Mouse (Mus musculus) skeletal muscle tissue, adult 2 months (tissue): Measurements from ENCODE around the gene Lmf1.

Source experiments
- DNase-seq: peaks from one replicate; pipeline ENCODE4 v3.0.0-alpha.2; 2012; ENCODE audit warnings: low read depth, low spot score

Gene Lmf1

DNA sequence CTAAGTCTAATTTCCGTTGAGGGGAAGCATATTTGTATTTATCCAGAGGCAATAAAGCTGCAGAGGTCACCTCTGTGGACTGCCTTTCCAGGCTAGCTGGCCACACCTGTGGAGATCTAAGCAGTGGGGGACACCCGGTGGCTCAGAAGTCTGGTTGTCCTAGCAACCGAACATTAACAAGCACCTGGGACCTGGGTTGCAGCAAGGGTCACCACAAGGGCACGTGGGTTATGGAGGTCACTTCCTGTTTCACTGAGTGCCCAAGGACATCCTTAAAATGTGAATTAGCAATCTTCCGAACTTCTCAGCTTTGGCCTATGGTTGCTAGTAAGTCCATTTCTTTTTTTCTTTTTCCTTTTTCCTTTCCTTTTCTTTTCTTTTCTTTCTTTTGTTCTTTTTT, 25.3 kb downstream of the Lmf1 start:
- no peak for DNase-seq

GRCm38 (mm10) chr17:25608137-25608785, 29.4 kb downstream of the Lmf1 start:
- DNase-seq = no peak

- DNase-seq = no peak
Measured at GRCm38 (mm10) chr17:25608821-25609505, 30.1 kb downstream of the Lmf1 start.

GRCm38 (mm10) chr17:25609506-25609828, 30.6 kb downstream of the Lmf1 start:
- DNase-seq = no peak

- DNase-seq = no peak
Measured at GRCm38 (mm10) chr17:25610151-25610550, 31.3 kb downstream of the Lmf1 start.

DNA sequence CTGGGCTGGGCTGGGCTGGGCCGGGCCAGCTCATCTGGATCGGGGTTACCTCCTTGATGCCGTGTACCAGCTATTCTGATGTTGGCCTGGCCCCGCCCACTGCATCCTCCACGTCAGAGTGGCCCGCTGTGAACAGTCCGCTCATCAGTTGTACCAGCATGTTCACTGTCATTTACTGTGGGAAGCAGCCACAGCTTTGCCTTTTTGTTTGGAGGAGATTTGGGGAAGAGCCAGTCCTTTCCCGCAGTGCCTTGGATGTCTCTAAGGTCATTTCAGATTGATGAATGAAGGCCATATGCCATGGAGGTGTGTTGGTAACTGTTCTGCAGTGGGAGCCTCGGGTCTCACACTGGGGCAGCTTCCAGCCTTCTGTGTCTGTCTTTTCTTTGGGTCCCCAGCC, 33.7 kb downstream of the Lmf1 start:
- DNase-seq = no peak

DNA sequence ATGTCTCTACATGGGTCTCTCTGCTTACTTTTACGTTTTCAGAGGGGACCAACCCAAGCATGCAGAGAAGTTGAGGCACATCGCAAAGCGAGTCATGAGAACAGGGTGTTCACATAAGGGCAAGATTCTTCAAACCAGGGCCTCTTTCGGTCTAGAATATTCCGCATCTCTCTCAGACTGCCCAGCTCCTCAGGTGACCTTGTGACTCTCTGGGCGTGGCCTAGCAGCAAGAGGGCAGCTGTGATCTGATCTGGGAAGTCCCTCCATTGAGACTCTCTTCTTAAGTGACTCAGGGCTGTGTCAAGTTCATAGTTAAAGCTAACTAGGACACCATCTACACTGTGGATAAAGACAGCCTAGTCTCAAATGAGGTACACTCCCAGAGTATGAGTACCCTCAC, 34.4 kb downstream of the Lmf1 start:
- no peak for DNase-seq

DNA sequence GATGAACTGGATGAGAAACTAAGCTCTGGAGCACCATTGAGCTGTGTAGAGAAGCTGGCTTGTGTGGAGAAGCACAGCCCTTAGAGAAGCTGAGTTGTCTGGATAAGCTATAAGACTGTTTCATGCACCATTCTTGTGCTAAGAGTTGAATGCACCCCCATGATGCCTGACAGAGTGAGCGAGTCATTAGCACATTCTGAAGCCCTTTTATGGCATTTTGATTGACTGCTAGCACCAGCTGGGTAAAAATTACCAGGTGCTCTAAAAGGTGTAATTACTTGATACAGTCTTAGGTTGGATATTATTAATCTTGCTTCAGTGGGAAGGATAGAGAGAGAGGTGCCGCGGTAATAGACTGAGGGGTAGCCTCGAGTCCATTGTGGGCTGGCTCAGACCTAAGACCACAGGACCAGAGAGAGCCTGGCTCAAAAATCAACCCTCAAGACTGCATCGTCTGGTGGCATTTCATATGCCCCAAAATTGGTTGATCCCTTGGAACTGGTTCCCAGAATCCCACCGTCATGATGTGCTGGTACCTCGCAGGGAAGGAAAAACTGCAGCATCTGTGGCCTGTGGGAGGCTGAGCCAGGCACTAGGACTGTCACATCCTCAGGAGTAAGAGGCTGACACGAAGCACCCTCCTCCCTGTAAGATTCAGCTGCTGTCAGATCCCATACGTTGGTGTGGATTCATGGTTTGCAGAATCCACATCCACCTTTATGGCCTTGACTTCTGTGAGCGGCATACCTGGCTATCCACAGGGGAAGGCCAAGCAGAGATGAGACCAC, 36.0 kb downstream of the Lmf1 start:
- DNase-seq = no peak

DNA sequence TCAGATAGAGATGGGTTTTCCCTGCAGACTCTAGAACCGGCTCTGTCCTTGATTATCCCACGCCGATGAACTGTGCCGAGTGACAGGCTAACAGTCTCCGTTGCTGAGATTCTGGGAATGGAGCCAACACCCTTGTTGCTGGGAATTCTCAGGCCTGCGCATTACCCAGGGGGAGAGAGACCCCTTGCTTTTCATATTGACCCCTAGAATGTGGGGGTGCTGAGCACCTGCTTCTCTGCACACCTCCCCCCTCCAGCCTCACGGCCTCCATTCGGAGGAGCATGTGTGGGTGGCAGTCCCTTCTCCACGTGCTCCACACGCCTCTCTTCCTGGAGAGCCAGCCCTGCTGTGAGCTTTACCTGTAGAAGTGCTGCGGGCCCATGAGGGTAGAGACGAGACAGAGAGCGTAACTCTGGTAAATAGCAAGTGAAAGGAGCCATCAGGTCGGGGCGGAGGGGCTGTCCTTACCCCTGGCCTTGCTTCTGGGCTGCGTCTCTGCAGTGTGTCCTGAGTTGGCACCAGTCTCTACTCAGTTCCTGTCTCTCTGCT, 39.7 kb downstream of the Lmf1 start:
- no peak for DNase-seq

DNA sequence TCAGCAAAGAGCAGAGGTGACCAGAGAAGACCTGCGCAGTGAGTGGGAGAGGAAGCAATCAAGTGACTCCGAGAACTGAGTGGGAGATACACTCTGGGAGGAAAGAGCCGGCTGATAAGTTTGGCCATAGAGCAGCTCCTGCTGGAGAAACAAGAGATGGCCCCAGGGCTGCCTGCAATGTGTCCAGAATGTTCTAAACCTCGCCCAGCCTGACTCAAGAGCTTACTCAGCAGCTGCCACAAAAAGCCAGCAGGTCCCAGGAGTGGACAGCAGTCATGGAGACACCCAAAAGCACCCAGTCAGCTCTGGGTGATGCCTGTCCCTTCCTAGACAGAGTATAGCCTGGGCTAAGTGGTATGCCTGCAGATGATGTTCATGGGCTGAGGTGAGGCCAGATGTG, 44.6 kb downstream of the Lmf1 start:
- peak; percentile 20 for DNase-seq

- no peak for DNase-seq
Measured at GRCm38 (mm10) chr17:25623935-25624334, 45.0 kb downstream of the Lmf1 start.

DNA sequence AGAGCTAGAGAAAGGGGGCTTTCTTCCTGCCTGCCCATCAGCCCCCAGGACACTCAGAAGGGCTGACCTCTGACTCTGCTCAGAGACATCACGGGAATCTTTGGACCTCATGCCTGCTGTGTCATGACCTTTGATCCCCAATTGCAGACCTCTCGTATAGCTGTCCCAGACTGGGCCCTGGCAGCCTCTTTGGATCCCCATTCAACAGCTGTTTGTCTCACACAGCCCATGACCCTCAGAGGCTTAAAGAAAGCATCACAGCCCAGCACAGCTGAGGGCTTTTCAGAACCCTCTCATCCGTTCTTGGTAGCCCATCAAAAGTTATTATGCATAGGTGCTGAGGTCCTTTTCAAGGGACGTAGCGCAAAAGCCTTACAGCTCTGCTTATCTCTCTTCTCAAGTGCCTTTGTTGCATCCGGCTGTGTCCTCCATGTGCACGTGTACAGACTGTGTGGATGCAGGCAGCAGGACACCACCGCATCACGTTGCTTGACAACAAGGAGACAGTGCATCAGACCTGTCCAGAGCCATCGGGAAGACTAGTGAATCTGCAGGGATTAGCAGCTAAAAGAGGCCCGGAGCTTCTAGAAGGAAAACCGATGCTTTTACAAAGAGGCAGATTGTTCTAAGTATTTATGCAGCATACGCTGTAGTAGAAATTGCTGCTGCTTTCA, 45.7 kb downstream of the Lmf1 start:
- no peak for DNase-seq

GRCm38 (mm10) chr17:25625282-25625681, 46.4 kb downstream of the Lmf1 start:
- no peak for DNase-seq

- no peak for DNase-seq
Measured at GRCm38 (mm10) chr17:25626196-25627043, 47.5 kb downstream of the Lmf1 start.

GRCm38 (mm10) chr17:25630313-25630712, 51.4 kb downstream of the Lmf1 start:
- no peak for DNase-seq

DNA sequence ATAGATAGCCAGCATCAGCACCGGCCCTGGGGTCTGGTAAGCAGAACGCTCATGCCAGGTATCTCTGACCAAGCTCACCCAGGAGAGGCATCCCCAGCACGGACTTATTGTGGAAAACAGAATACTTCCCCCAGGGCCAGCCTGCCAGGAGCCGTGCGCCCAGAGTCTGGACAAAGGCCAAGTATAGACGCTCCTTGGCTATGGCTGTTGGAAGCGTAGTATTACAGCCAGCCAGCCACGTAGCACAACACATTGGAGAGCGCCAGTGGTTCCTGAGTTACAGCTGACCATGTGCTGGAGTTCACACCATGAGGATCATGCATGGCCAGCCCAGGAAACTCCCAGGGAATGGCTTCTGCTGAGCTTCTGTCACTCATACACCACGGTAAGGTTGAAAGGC, 55.2 kb downstream of the Lmf1 start:
- peak; percentile 80 for DNase-seq

DNA sequence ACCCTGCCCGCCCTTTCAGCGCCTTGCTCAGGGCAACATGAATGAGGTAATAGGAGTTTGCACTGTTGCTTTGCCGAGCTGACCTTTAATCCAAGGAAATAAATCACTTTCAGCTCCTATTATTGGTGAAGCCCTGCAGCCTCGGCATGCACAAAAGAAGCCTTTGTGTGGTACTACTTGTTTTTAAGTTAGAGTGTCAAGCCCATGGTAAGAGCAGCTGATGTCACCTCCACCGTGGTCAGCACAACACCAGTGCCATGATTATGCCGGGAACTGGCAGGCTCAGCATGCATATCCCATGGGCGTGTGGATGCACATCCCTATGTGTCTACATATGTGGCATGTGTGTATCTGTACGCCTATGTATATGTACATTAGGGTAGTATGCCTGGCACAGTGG, 56.5 kb downstream of the Lmf1 start:
- DNase-seq = no peak

GRCm38 (mm10) chr17:25635806-25636205, 56.9 kb downstream of the Lmf1 start:
- no peak for DNase-seq

- DNase-seq = no peak
Measured at GRCm38 (mm10) chr17:25637986-25638385, 59.1 kb downstream of the Lmf1 start.

GRCm38 (mm10) chr17:25638442-25638841, 59.6 kb downstream of the Lmf1 start:
- no peak for DNase-seq

DNA sequence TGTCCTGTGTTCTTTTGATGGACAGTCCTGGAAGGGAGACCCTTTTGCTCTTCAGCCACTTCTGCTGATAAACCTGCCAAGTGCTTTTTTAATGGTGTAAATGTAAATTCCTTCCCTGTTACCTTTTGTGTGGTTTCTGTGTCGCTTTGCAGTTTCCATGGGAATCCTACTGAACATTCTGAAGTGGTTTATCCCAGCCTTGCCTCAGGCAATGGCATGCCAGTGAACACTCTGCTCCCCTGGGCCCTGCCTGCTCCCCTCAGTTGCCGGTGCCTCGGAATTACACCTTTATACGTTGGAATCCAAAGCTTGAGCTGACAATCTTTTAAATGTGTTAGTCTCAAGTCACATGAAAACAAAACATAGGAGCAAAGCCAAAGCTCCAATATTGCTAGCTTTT, 62.1 kb downstream of the Lmf1 start:
- no peak for DNase-seq
